Mouse (Mus musculus) hematopoietic stem cell, adult 5-6 weeks (primary cell): ENCODE measurements around the gene Tsr1. TPM values are rescaled to one million over a fixed set of nuclear protein-coding genes. Genes with fewer than 3 reads are reported as not detected.

ENCODE experiments used
- ATAC-seq, 2 experiments: fragments of 125-278 bp in 1 of 2; replicated peaks in 1 of 2; 2 replicates each; pipeline ENCODE4 v1.8.0; 2016 to 2017; ENCODE audit warnings: inconsistent platforms in 2 of 2, mild to moderate bottlenecking in 2 of 2, moderate number of reproducible peaks in 2 of 2, low read depth in 1 of 2, moderate TSS enrichment in 1 of 2; ENCODE audit not compliant: low FRiP score in 2 of 2, poor library complexity in 2 of 2, severe bottlenecking in 2 of 2, insufficient read depth in 1 of 2, low TSS enrichment in 1 of 2
- total RNA-seq: library from RNA; stranded (forward); fragments of 172-1452, 232-1000 nt; gene quantifications from 2 replicates; pipeline ENCODE4 v1.2.3, GENCODE M21; 2017

Tsr1 gene
- total RNA-seq, 1 experiment from 2014 or later, result 80.9 TPM

GRCm38 (mm10) chr11:74894619-74895018 lies 3.3 kb upstream of the Tsr1 start:
- ATAC-seq, result no peak

- peak; percentile 35 to 58 for ATAC-seq
These were observed 1.6 kb upstream of the Tsr1 start for GRCm38 (mm10) chr11:74895980-74896900.

GRCm38 (mm10) chr11:74896901-74897677 lies 782 bp upstream of the Tsr1 start, which contains the start of gene Sgsm2:
Sgsm2 (minus strand) TSS chr11:74897060.
- peak in 1 of 2 experiments; percentile 33; a peak in 1 of 4 replicates for ATAC-seq

- no peak for ATAC-seq
These were observed 601 bp downstream of the Tsr1 start for GRCm38 (mm10) chr11:74898517-74898827.

- no peak for ATAC-seq
These were observed 3.7 kb downstream of the Tsr1 start for GRCm38 (mm10) chr11:74901555-74901954.

GRCm38 (mm10) chr11:74902416-74902815 lies 4.5 kb downstream of the Tsr1 start:
- ATAC-seq, result no peak

GRCm38 (mm10) chr11:74907850-74908249 lies 10.0 kb downstream of the Tsr1 start:
- no peak for ATAC-seq

- no peak for ATAC-seq
These were observed 10.9 kb downstream of the Tsr1 start for GRCm38 (mm10) chr11:74908618-74909399.

- ATAC-seq, result no peak
These were observed 12.1 kb downstream of the Tsr1 start for GRCm38 (mm10) chr11:74909978-74910377.

GRCm38 (mm10) chr11:74912492-74912891 lies 14.6 kb downstream of the Tsr1 start:
- no peak for ATAC-seq

GRCm38 (mm10) chr11:74919249-74919648 lies 21.4 kb downstream of the Tsr1 start:
- no peak for ATAC-seq

GRCm38 (mm10) chr11:74924149-74924548 lies 26.3 kb downstream of the Tsr1 start:
- ATAC-seq, result no peak

- ATAC-seq, result peak; percentile 74 to 91
These were observed 27.9 kb downstream of the Tsr1 start, which contains the start of the genes Smg6 and Srr for GRCm38 (mm10) chr11:74925577-74926387. Smg6 (plus strand) TSS chr11:74925823. Srr (minus strand) TSS chr11:74925948.

- ATAC-seq, result peak; percentile 17 to 26; a peak in 1 of 4 replicates
These were observed 28.6 kb downstream of the Tsr1 start for GRCm38 (mm10) chr11:74926388-74927005.

- ATAC-seq, result no peak
These were observed 29.4 kb downstream of the Tsr1 start for GRCm38 (mm10) chr11:74927236-74927725.

GRCm38 (mm10) chr11:74929111-74929510 lies 31.2 kb downstream of the Tsr1 start:
- ATAC-seq, result no peak
